Mouse (Mus musculus) hindbrain, postnatal 0 days (tissue): ENCODE data around the gene Cacnb2. TPM values are rescaled to one million over a fixed set of nuclear protein-coding genes. Genes with fewer than 3 reads are reported as not detected.
A peak's percentile ranks its signal among the peaks of the same experiment; 100 is the strongest.

Experiments used
- ATAC-seq: fragments of 200-750 bp; cut with Nextera tagmentation; 2 replicates; pipeline ENCODE4 v1.8.0; 2017; ENCODE audit warnings: mild to moderate bottlenecking, moderate TSS enrichment, moderate library complexity
- DNase-seq: peaks from one replicate; pipeline ENCODE4 v3.0.0-alpha.2; 2015; ENCODE audit warnings: low spot score
- H3K27ac ChIP-seq: fragments of 300-500 bp; sonication (generic); 2 replicates; pipeline ENCODE4 v1.5.1; 2014; ENCODE audit warnings: mild to moderate bottlenecking
- H3K27me3 ChIP-seq: fragments of 300-500 bp; sonication (generic); 2 replicates; pipeline ENCODE4 v1.6.1; 2014; ENCODE audit warnings: low read length, mixed read lengths; ENCODE audit not compliant: insufficient read depth
- H3K36me3 ChIP-seq: fragments of 300-500 bp; sonication (generic); 2 replicates; pipeline ENCODE4 v1.6.1; 2014; ENCODE audit warnings: low read length, mixed read lengths; ENCODE audit not compliant: insufficient read depth
- H3K4me1 ChIP-seq: fragments of 300-500 bp; sonication (generic); 2 replicates; pipeline ENCODE4 v1.6.1; 2014; ENCODE audit warnings: antibody characterized with exemption, low read length, mixed read lengths; ENCODE audit not compliant: insufficient read depth
- H3K4me2 ChIP-seq: fragments of 300-500 bp; sonication (generic); 2 replicates; pipeline ENCODE4 v1.6.1; 2014; ENCODE audit warnings: low read depth, mild to moderate bottlenecking, low read length, moderate library complexity, mixed read lengths
- H3K4me3 ChIP-seq: fragments of 300-500 bp; sonication (generic); 2 replicates; pipeline ENCODE4 v1.5.1; 2014; ENCODE audit warnings: low read length
- H3K9ac ChIP-seq: fragments of 300-500 bp; sonication (generic); replicated peaks from 2 replicates; pipeline ENCODE4 v1.6.1; 2014; ENCODE audit warnings: mild to moderate bottlenecking, low read length, moderate library complexity, mixed read lengths
- H3K9me3 ChIP-seq: fragments of 300-500 bp; sonication (generic); 2 replicates; pipeline ENCODE4 v1.6.1; 2016; ENCODE audit warnings: low read length, mixed read lengths
- CTCF ChIP-seq: IDR thresholded peaks from 2 replicates; pipeline ENCODE4 v1.5.1; 2016; ENCODE audit warnings: antibody characterized with exemption, control low read depth, low read depth
- WGBS: fragments of 180-500 bp; shearing (Covaris S2); extraction: QIAGEN DNeasy Blood & Tissue Kit; methylation state at CpG from one replicate; pipeline ENCODE4 v1.1.7; 2014; 5-methylcytosine and 5-hydroxymethylcytosine counted together
- polyA plus RNA-seq: library from polyadenylated mRNA; unstranded; fragments of >200 nt; fragmentation: Nextera tagmentation; extraction: Ambion mirVana; gene quantifications from 2 replicates; pipeline ENCODE4 v1.2.1, GENCODE M21; 2015
- total RNA-seq: library from RNA; depleted of rRNA; stranded (reverse); fragments of >200 nt; gene quantifications from 2 replicates; pipeline ENCODE4 v1.2.3, GENCODE M21; 2014

Gene Cacnb2
- total and polyA plus RNA-seq, 2 experiments from 2014 or later = 8.1 to 21.7 TPM

DNA sequence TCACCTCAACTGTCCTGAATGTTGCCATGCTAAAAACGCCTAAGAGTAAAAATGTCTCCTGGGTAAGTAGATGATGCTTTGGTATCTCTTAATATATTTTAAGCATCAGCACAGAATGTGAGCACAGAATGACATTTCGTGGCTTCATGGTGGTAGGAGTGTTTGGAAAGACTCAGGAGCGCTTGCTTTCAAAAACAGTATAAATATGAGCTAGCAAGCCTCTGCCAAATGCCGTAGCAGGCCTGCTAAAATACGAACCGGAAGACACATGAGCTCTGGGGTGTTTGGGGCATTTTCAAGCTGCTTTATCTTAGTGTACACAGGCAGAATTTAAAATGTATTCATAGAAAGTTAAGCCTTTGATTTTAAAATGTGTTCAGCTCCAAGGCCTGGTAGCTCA, 161.0 kb downstream of the Cacnb2 start:
- Histone ChIP-seq H3K27me3 (no peaks in the 10 kb centered on the region), H3K4me2 (no peak overlapping the region), H3K27ac (no peak overlapping the region), H3K36me3 (no peaks in the 10 kb centered on the region), H3K9ac (no peak overlapping the region), H3K4me1 (no peaks in the 10 kb centered on the region), H3K9me3 (no peaks in the 10 kb centered on the region), H3K4me3 (no peak overlapping the region)
- DNase-seq = no peak
- no peak for ATAC-seq
- 76% methylated on average over 6 of the region's 6 CpGs for WGBS
- no peak for TF ChIP-seq CTCF

DNA sequence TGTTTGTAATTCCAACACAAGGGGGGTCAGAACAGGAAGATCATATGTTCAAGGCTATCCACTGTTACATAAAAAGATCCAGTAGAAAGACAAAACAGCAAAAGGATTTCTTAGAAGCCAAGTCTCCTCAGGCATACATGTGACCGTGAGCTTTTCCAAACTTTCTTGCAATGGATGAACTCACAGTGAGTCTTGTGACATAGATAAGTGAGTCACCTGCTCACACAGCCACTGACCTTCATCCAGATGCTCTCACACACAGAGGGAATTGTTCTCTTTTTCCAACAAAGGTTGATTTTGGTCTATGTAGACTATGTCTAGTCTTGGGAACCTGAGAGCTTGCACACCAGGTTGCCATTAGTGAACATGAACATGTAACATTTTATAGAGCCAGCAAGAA, 166.6 kb downstream of the Cacnb2 start:
- no peaks in the 10 kb centered on the region for H3K4me1 ChIP-seq
- no peaks in the 10 kb centered on the region for H3K9me3 ChIP-seq
- H3K4me2 ChIP-seq = no peak overlapping the region
- no peaks in the 10 kb centered on the region for H3K36me3 ChIP-seq
- TF ChIP-seq CTCF = no peak
- H3K27ac ChIP-seq = no peak overlapping the region
- no peaks in the 10 kb centered on the region for H3K27me3 ChIP-seq
- ATAC-seq (no peak), DNase-seq (no peak)
- WGBS = 90% methylated on average over 1 of the region's 1 CpGs
- H3K4me3 ChIP-seq = no peak overlapping the region
- no peak overlapping the region for H3K9ac ChIP-seq

- Histone ChIP-seq H3K4me3 (no peak overlapping the region), H3K4me2 (no peak overlapping the region), H3K27me3 (no peaks in the 10 kb centered on the region), H3K27ac (no peak overlapping the region), H3K9me3 (no peaks in the 10 kb centered on the region), H3K4me1 (no peaks in the 10 kb centered on the region), H3K9ac (no peak overlapping the region), H3K36me3 (no peaks in the 10 kb centered on the region)
- TF ChIP-seq CTCF = no peak
- DNase-seq = no peak
- ATAC-seq = no peak
- 89% methylated on average over 4 of the region's 4 CpGs for WGBS
Measured at GRCm38 (mm10) chr2:14770635-14771034, 167.7 kb downstream of the Cacnb2 start.

GRCm38 (mm10) chr2:14774375-14774774, 171.5 kb downstream of the Cacnb2 start:
- H3K27ac ChIP-seq = 0 out of 2 replicates have a peak overlapping the region, but pooled peaks have one; percentile 28
- 58% methylated on average over 1 of the region's 1 CpGs for WGBS

GRCm38 (mm10) chr2:14774857-14775495, 172.1 kb downstream of the Cacnb2 start:
- H3K27me3 ChIP-seq = no peaks in the 10 kb centered on the region
- no peak overlapping the region for H3K9ac ChIP-seq
- no peak overlapping the region for H3K4me3 ChIP-seq
- no peaks in the 10 kb centered on the region for H3K4me1 ChIP-seq
- peak; percentile 76 for DNase-seq
- WGBS = 57% methylated on average over 3 of the region's 3 CpGs
- H3K36me3 ChIP-seq = no peaks in the 10 kb centered on the region
- no peaks in the 10 kb centered on the region for H3K9me3 ChIP-seq
- no peak for ATAC-seq
- H3K4me2 ChIP-seq = no peak overlapping the region
- TF ChIP-seq CTCF = no peak
- 0 out of 2 replicates have a peak overlapping the region, but pooled peaks have one; percentile 28 for H3K27ac ChIP-seq

More at GRCm38 (mm10) chr2:14774375-14774774, 171.5 kb downstream of the Cacnb2 start:
- no peak overlapping the region for H3K9ac ChIP-seq
- H3K4me2 ChIP-seq = no peak overlapping the region
- H3K27me3 ChIP-seq = no peaks in the 10 kb centered on the region
- no peak for DNase-seq
- no peak for ATAC-seq
- no peaks in the 10 kb centered on the region for H3K9me3 ChIP-seq
- H3K4me1 ChIP-seq = no peaks in the 10 kb centered on the region
- no peak for TF ChIP-seq CTCF
- no peak overlapping the region for H3K4me3 ChIP-seq
- H3K36me3 ChIP-seq = no peaks in the 10 kb centered on the region

DNA sequence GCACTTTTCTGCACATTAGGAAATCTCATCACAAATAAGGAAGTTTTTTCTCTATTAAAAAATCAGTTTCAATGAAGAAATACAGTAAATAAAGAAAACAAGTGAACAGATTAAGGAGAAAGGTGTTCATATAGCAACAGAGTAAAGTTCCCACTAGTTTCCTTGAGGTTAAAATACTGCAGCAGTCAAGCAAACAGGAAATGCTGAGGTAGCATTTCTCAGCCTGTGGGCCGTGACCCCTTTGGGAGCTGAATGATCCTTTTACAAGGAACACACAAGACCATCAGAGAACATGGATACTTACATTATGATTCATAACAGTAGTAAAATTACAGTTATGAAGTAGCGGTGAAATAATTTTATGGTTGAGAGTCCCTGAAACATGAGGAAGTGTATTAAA, 185.1 kb downstream of the Cacnb2 start:
- WGBS = 86% methylated on average over 2 of the region's 2 CpGs
- TF ChIP-seq CTCF = no peak
- DNase-seq = no peak

GRCm38 (mm10) chr2:14801446-14802046, 198.7 kb downstream of the Cacnb2 start:
- H3K4me3 ChIP-seq = no peak overlapping the region
- H3K9me3 ChIP-seq = no peaks in the 10 kb centered on the region
- DNase-seq (no peak), ATAC-seq (no peak)
- TF ChIP-seq CTCF = no peak
- no peaks in the 10 kb centered on the region for H3K27me3 ChIP-seq
- H3K4me2 ChIP-seq = no peak overlapping the region
- no peak overlapping the region for H3K9ac ChIP-seq
- H3K27ac ChIP-seq = no peak overlapping the region
- no peaks in the 10 kb centered on the region for H3K4me1 ChIP-seq
- no peaks in the 10 kb centered on the region for H3K36me3 ChIP-seq
- 77% methylated on average over 4 of the region's 4 CpGs for WGBS

More for the DNA sequence above, 185.1 kb downstream of the Cacnb2 start:
- Histone ChIP-seq H3K27me3 (no peaks in the 10 kb centered on the region), H3K27ac (no peak overlapping the region), H3K9me3 (no peaks in the 10 kb centered on the region), H3K4me1 (no peaks in the 10 kb centered on the region), H3K4me3 (no peak overlapping the region), H3K36me3 (no peaks in the 10 kb centered on the region), H3K9ac (no peak overlapping the region), H3K4me2 (no peak overlapping the region)
- no peak for ATAC-seq
